Mouse (Mus musculus): ENCODE measurements around the gene Cst12.
"Not testable (repeated sequence)": the region's sequence is repeated elsewhere in the genome, so short reads cannot be mapped to it uniquely, and the experiment has no call there.

The Cst12 gene

DNA sequence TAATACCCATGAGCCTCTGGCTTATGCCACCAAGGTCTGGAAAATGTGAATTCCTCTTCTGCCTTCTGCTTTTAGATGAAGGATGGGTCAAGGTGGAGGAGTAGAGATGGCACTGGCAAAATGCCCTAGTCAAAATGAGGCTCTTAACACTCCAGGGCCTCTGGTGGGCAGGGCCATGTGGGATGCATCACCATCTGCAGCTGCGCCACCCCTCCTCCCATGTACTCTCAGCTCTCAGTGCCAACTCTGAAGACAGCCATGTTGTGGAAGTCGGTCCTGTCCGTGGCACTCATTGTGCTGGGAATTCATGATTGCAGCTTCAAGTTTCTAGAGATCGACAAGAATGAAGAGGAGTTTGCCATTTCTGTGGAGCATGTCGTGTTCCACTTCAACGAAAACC, at the start of gene Cst12:
Gene Cst12, plus strand, starts transcription at position 220 of the 400 bp plus-strand sequence.
- DNase-seq, result no peak

GRCm38 (mm10) chr2:148743001-148743400, 46.2 kb upstream of the Cst12 start:
- peak; percentile 89 to 93 for DNase-seq

DNA sequence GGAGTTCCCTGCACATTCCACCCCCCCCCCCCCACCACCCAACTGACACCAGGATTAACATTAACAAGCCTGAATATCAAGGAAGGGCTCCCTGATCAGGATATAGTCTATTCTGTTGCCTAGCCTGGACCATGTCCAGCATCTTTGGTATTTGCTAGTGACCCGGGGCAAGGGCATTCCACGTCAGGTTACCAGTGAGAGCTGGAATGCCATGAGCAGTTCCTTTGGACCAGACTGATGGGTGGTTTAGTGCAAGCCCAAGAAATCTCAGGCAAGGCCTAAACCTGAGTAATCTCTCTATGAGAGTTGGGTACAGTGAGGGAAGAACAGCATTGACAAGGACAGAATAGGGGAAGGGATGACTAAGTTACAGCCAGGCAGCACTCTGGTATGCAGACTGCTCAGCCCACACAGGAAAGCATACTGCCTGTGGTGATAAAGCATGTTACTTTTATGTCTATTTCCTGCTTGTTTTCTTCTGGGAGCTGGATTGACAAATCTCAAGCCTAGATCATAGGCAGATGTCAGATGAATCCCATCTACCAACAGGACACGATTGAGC, 45.2 kb upstream of the Cst12 start:
- DNase-seq, result no peak

DNA sequence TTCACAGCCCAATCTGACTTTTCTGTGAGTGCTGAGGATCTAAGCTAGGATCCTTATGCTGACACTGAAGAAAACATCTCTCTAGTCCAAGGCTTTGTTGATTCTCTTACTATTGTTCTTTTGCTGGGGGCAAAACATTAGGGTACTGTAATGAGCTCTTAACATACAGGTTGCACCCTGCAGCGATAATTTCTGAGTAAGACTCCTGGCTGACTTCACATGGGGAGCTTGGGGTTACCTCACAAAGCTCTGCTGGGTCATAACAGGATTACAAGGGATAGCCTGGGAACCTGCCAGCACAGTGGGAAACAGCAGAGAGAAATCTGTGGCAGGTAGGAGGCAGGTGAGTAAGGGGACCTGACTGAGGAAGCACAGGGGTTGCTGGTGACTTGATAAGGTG, 39.1 kb upstream of the Cst12 start, which contains the start of gene Cstl1:
Gene Cstl1, plus strand, starts transcription at position 301 of the 400 bp plus-strand sequence.
- DNase-seq, result no peak

DNA sequence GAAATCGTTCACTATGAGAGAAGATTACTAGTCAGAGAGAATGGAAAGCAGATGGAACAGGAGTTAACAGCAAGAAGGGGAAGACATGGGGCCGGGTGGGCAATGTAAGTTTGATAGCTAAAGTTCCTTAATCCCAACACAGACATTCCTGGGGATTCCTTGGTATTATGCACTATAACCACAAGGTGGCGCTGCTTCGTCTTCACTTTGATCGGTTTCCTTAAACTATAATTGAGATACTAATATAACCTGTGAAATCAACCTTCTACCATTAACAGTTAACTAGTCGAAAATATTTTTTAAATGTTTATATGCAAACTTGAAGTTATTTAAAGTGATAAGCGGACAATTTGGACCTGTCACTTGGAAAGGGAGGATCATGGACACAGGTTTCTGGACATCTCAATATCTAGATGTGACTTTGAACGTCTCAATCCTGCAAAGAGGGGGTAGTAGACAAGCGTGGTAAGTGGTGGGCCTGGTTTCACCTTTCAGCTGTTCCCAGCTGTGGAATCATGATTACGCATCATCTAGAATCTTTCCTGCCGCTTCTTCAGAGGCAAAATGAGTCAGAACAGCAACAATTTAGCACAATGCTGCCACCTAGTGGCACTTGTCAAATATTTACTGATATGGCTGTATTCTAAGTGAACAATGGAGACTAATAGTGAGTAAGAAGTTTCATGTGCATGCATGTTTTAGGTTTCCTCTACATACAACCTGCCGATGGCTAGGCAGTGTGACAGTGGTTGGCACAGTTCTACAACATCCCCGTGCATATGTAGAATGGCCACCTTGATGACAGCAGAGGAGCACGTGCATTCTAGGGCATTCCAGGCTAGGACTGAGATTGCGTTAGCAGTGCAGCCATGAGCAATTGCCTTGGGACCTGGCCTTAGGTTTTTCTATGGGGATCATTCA, 37.0 kb upstream of the Cst12 start:
- DNase-seq, result peak; percentile 79 to 88

DNA sequence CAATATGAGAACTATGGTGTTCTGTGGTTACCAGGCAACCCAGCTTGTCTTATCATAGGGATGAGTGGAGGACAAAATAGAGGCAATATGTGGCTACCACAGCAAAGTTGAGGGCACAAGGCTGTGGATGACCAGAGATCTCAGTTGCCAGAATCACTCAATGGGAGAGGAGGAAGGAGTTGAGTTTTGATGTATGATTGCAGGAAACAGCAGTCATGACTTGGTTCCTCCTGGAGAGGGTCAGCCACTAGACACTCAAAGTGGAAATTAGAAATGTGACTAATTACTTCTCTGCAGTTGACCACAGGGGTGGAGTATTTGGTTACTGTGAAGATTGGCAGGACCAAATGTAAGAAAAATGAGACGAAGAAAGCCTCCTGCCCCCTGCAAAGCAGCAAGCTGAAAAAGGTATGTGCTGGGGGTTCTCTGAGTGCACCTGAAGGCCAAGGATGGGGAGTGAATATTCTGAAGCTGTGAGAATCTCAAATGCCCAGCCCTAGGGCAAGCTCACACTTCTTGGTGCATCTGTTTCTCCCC, 34.8 kb upstream of the Cst12 start:
- DNase-seq, result no peak

GRCm38 (mm10) chr2:148763648-148764388, 25.3 kb upstream of the Cst12 start:
- DNase-seq, result no peak

- DNase-seq, result not testable (repeated sequence)
Measured at GRCm38 (mm10) chr2:148771397-148771796, 17.8 kb upstream of the Cst12 start, which contains the start of gene Cst11. Gene Cst11 (minus strand): TSS chr2:148771497.

GRCm38 (mm10) chr2:148781709-148782108, 7.5 kb upstream of the Cst12 start, which contains the start of gene 8030411F24Rik:
Gene 8030411F24Rik (plus strand): TSS chr2:148782009.
- no peak for DNase-seq

DNA sequence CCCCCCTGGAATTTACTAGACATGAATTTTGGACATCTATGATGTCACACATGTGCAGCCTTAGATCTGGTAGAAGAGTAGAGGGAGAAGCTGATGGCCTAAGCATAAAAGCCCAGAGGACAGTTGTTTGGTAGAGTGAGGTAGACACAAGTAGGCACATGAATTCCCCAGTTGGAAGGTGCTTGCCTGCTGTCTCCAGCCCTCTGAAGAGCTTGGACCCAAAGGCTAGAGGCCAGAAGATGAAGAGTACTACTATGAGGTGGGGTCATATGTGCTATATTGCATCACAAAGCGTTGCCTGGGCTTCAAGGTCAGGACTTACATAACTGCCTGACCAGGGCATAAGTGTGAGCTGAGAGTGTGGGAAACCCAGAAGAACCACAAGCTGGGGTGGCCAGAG, 9.3 kb downstream of the Cst12 start, which contains the start of gene Cst8:
Gene Cst8, plus strand, starts transcription at position 301 of the 400 bp plus-strand sequence.
- no peak for DNase-seq

DNA sequence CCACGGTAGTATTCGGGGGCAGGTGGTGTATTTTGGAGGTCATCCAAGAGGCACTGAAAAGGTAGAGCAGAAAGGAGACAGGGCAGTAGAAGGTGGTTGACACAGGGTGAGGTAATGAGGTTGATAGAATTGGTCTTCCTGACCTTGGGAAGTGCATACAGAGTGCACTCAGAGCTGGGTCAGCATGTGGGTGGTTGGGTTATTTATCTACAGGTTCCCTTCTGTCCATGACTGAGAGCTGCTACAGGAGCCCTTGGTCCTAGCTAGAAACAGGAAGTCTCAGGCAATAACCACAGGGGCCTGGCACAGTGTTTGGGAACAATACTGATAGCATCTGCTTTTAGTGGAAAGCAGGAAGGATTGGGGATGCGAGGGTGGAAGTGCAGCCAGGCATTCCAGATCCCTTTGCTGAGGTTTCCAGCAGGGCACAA, 12.3 kb downstream of the Cst12 start:
- peak; percentile 74 to 86 for DNase-seq

DNA sequence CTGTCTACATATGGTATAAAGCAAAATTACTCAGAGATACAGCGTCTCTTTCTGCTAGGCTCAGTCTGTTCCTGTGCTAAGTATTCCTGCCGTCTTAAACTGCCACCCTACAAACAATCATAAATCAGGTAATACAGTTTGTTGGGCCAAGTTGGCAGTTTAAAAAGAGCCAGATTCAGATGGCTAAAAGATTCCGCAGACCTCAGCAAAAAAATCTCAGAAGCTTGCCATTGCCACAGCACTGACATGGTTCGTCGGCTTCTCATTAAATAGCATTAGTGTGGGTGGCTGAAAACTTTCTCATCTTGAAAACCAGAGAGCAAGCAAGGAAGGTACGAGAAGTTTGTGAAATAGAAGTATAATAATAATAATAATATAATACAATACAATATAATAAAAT, 17.5 kb downstream of the Cst12 start:
- no peak for DNase-seq

- no peak for DNase-seq
Measured at GRCm38 (mm10) chr2:148819909-148820308, 30.7 kb downstream of the Cst12 start, which contains the start of gene Cst13. Gene Cst13 (plus strand): TSS chr2:148820081.

DNA sequence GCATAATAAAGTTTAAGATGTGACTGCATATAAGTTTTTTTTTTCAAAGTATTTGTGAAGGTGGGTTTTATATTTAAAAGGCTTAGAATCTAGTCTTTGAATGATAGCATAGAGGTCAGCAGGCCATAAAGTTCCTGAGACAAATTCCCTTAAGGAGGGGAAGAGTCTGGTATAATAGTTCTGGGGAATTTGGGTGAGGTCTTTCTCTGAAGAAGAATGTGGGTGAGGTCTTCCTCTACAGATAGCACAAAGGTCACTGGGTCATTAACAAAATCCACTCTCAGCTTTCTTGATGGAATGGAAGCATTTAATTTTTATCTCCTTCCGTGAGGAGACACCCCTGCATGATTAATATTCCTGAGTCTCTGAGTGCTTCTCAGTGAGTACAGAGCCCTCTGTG, 36.8 kb downstream of the Cst12 start:
- DNase-seq, result no peak

GRCm38 (mm10) chr2:148834912-148835311, 45.8 kb downstream of the Cst12 start, which contains the start of gene Cst9:
Gene Cst9 (plus strand): TSS chr2:148835147.
- DNase-seq, result no peak

- no peak for DNase-seq
Measured at GRCm38 (mm10) chr2:148838075-148838777, 49.1 kb downstream of the Cst12 start.

GRCm38 (mm10) chr2:148839224-148839623, 50.1 kb downstream of the Cst12 start:
- no peak for DNase-seq
